Mouse (Mus musculus) lung, embryonic 14.5 days (tissue): ENCODE data around the gene Tbcc. TPM values are rescaled to one million over a fixed set of nuclear protein-coding genes. Genes with fewer than 3 reads are reported as not detected.
"Not testable (repeated sequence)": the region's sequence is repeated elsewhere in the genome, so short reads cannot be mapped to it uniquely, and the experiment has no call there.

ENCODE experiments used
- ATAC-seq: fragments of 200-750 bp; cut with Nextera tagmentation; 2 replicates; pipeline ENCODE4 v1.8.0; 2017; ENCODE audit warnings: mild to moderate bottlenecking, moderate TSS enrichment, moderate library complexity; ENCODE audit not compliant: insufficient read depth
- DNase-seq: peaks from one replicate; pipeline ENCODE4 v3.0.0-alpha.2; 2015
- H3K27ac ChIP-seq: fragments of 300-500 bp; sonication (generic); 2 replicates; pipeline ENCODE4 v1.5.1; 2014; ENCODE audit warnings: low read depth, mild to moderate bottlenecking, moderate library complexity
- H3K27me3 ChIP-seq: fragments of 300-500 bp; sonication (generic); 2 replicates; pipeline ENCODE4 v1.6.1; 2014; ENCODE audit warnings: low read length, control low read depth; ENCODE audit not compliant: insufficient read depth
- H3K36me3 ChIP-seq: fragments of 300-500 bp; sonication (generic); 2 replicates; pipeline ENCODE4 v1.6.1; 2014; ENCODE audit warnings: control low read depth; ENCODE audit not compliant: insufficient read depth
- H3K4me1 ChIP-seq: fragments of 300-500 bp; sonication (generic); 2 replicates; pipeline ENCODE4 v1.6.1; 2014; ENCODE audit warnings: antibody characterized with exemption, control low read depth; ENCODE audit not compliant: insufficient read depth
- H3K4me2 ChIP-seq: fragments of 300-500 bp; sonication (generic); 2 replicates; pipeline ENCODE4 v1.6.1; 2014; ENCODE audit warnings: mild to moderate bottlenecking
- H3K4me3 ChIP-seq: fragments of 300-500 bp; sonication (generic); 2 replicates; pipeline ENCODE4 v1.5.1; 2014; ENCODE audit warnings: low read depth, low read length
- H3K9ac ChIP-seq: fragments of 300-500 bp; sonication (generic); 2 replicates; pipeline ENCODE4 v1.6.1; 2014
- H3K9me3 ChIP-seq: fragments of 300-500 bp; sonication (generic); 2 replicates; pipeline ENCODE4 v1.6.1; 2016; ENCODE audit warnings: low read depth, low read length, control low read depth
- CTCF ChIP-seq: IDR thresholded peaks from 2 replicates; pipeline ENCODE4 v1.5.1; 2016; ENCODE audit warnings: antibody characterized with exemption, low read depth
- WGBS: fragments of 180-500 bp; shearing (Covaris S2); extraction: QIAGEN DNeasy Blood & Tissue Kit; methylation state at CpG from one replicate; pipeline ENCODE4 v1.1.7; 2014; 5-methylcytosine and 5-hydroxymethylcytosine counted together
- polyA plus RNA-seq: library from polyadenylated mRNA; unstranded; fragments of >200 nt; fragmentation: Nextera tagmentation; extraction: Ambion mirVana; gene quantifications from 2 replicates; pipeline ENCODE4 v1.2.1, GENCODE M21; 2014

Gene Tbcc
- polyA plus RNA-seq, result 58.5 and 61.2 TPM in 2 replicates

DNA sequence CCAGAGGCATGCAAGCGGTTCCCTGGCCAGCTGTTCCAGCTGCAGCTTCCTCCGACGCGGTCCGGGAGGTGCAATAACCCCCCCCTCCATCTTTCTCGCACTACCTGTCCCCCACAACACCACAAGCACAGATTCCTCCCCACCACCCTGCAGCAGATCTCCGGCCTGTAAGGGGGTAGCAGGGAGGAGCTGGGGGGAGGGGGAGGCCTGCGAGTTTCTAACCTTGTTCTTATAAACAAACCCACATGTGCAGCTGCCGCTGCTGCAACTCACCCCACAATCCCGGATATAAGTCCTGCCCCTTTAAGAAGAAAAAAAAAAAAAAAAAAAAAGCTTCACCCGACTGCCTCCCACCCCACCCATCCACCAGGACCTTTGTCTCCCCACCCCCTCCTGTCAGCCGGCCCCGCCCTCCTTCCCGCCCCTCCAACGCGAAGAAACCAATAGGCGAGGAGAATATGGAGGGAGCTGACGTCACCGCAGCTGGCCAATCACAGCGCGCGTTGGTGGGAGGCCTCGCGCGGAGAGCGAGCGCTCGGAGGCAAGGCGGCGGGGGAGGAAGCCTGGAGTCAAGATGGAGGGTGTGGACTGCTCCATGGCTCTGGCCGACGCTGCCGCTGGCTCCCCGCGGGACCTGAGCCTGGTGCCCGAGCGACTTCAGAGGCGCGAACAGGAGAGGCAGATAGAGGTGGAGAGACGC lies at the start of gene Tbcc:
Tbcc (plus strand) TSS at position 569 of the 700 bp plus-strand sequence.
- Histone ChIP-seq H3K4me3 (peak within 1 kb of the TSS; percentile 93), H3K27me3 (no peaks in the 10 kb centered on the region), H3K4me1 (peaks cover 17% of the 10 kb centered on the region), H3K4me2 (peak within 1 kb of the TSS; percentile 100), H3K9ac (peak within 1 kb of the TSS; percentile 87), H3K36me3 (peaks cover 13% of the 10 kb centered on the region; the same call in 1 of the 2 replicates), H3K9me3 (no peaks in the 10 kb centered on the region), H3K27ac (peak within 1 kb of the TSS; percentile 98)
- ATAC-seq (peak; percentile 89), DNase-seq (peak; percentile 99)
- WGBS, result under 1% methylated on average over 36 of the region's 40 CpGs
- TF ChIP-seq CTCF, result no peak

DNA sequence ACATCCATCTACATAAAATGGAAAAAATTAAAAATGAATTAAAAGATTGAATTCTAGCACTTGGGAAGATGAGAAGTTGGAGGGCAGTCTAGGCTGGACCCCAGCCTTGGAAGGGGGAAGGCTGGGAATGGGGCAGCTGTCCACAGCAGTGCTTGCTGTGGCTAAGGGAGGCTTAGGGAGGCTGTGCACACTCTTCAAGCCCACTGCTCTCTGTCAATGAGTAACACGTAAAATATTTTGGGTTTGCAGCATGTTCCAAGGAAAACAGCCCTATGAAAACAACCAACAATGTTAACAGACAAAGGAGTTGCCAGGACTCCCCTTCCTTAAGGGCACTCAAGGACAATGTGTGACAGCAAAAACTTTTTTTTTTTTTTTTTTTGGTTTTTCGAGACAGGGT lies 47.5 kb upstream of the Tbcc start:
- 76% methylated on average over 2 of the region's 2 CpGs for WGBS
- no peak for TF ChIP-seq CTCF
- DNase-seq, result no peak
- Histone ChIP-seq H3K4me3 (no peak overlapping the region), H3K36me3 (0 out of 2 replicates have a peak, but pooled peaks cover 3% of the 10 kb centered on the region), H3K9ac (no peak overlapping the region), H3K9me3 (no peaks in the 10 kb centered on the region), H3K27ac (no peak overlapping the region), H3K27me3 (no peaks in the 10 kb centered on the region), H3K4me2 (no peak overlapping the region), H3K4me1 (no peaks in the 10 kb centered on the region)
- ATAC-seq, result no peak

DNA sequence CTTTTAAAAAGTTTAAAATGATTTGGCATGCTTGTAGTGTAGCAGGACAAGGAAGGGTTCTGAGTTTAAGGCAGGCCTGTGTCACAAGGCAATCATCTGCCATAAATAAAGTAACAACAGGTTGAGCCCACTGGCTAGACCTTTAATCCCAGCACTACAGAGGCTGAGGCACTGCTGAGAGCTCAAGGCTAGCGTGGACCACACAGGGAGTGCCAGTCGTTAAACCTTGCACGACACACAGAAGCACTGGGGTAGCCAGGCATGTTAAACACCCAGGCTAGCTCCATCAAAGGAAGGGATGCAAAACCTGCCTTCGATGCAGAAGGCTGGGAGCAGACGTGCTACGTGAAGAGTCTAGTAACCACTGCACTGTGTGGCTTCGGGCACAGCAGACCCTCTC lies 46.8 kb upstream of the Tbcc start:
- Histone ChIP-seq H3K9ac (no peak overlapping the region), H3K27ac (no peak overlapping the region), H3K36me3 (0 out of 2 replicates have a peak, but pooled peaks cover 3% of the 10 kb centered on the region), H3K27me3 (no peaks in the 10 kb centered on the region), H3K4me2 (no peak overlapping the region), H3K4me3 (no peak overlapping the region), H3K4me1 (no peaks in the 10 kb centered on the region), H3K9me3 (no peaks in the 10 kb centered on the region)
- ATAC-seq (no peak), DNase-seq (no peak)
- WGBS, result 77% methylated on average over 7 of the region's 7 CpGs
- TF ChIP-seq CTCF, result no peak

- no peak for DNase-seq
- Histone ChIP-seq H3K27ac (no peak overlapping the region), H3K4me1 (no peaks in the 10 kb centered on the region), H3K4me2 (no peak overlapping the region), H3K36me3 (no peaks in the 10 kb centered on the region), H3K9ac (no peak overlapping the region), H3K9me3 (no peaks in the 10 kb centered on the region), H3K4me3 (no peak overlapping the region), H3K27me3 (no peaks in the 10 kb centered on the region)
- TF ChIP-seq CTCF, result no peak
- 53% methylated on average over 10 of the region's 10 CpGs for WGBS
- ATAC-seq, result no peak
These were observed 45.7 kb upstream of the Tbcc start for GRCm38 (mm10) chr17:46844811-46845210.

DNA sequence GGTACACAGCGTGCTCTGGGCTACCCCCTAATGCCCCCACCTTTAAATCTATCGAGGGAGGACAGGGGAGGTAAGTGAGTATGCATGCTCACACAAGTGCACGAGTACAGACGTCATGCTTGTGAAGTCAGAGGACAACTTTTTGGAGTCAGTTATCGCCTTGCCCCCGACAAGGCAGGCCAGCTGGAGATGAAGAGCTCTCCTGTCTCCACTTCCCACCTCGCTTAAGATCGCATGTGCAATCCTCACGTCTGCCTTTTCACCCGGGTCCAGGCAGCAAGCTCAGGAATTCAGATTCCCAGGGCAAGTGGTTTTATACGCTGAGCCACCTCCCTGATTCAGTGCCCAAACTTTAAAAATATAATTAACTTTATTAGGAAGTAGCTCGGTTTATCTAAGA lies 45.2 kb upstream of the Tbcc start:
- H3K36me3 ChIP-seq, result no peaks in the 10 kb centered on the region
- H3K27me3 ChIP-seq, result no peaks in the 10 kb centered on the region
- H3K4me3 ChIP-seq, result no peak overlapping the region
- H3K27ac ChIP-seq, result no peak overlapping the region
- H3K9ac ChIP-seq, result no peak overlapping the region
- no peaks in the 10 kb centered on the region for H3K9me3 ChIP-seq
- DNase-seq (no peak), ATAC-seq (no peak)
- 59% methylated on average over 12 of the region's 12 CpGs for WGBS
- H3K4me2 ChIP-seq, result no peak overlapping the region
- TF ChIP-seq CTCF, result no peak
- H3K4me1 ChIP-seq, result no peaks in the 10 kb centered on the region

DNA sequence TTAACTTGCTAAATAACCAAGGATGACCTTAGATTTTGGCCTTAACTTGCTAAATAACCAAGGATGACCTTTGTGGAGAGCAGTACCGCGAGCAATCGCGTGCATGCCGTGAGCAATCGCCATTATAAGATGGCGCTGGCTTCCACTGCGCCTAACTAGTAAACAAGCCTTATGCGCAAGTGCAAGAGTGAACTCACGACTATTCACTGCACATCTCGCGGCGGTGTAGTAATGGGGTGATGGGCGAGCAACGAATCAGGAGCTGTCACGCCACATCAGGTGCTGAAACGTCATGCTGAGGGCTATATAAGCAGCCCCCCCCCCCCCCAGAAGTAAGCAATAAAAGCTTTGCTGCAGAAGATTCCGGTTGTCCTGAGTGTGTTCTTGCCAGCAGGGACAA lies 43.9 kb upstream of the Tbcc start:
- DNase-seq, H3K4me1 ChIP-seq, H3K4me3 ChIP-seq, H3K9ac ChIP-seq, H3K27ac ChIP-seq, H3K4me2 ChIP-seq, H3K27me3 ChIP-seq, H3K36me3 ChIP-seq, ATAC-seq, H3K9me3 ChIP-seq: not testable (repeated sequence)
- 94% methylated on average over 18 of the region's 18 CpGs for WGBS

- no peak overlapping the region for H3K27ac ChIP-seq
These were observed 43.3 kb upstream of the Tbcc start for GRCm38 (mm10) chr17:46847206-46847605.

More at GRCm38 (mm10) chr17:46847206-46847605, 43.3 kb upstream of the Tbcc start:
- Histone ChIP-seq H3K4me3 (no peak overlapping the region), H3K4me2 (no peak overlapping the region), H3K36me3 (no peaks in the 10 kb centered on the region), H3K9ac (no peak overlapping the region), H3K27me3 (no peaks in the 10 kb centered on the region), H3K4me1 (no peaks in the 10 kb centered on the region), H3K9me3 (no peaks in the 10 kb centered on the region)
- no peak for TF ChIP-seq CTCF
- DNase-seq, result no peak
- ATAC-seq, result no peak
- 86% methylated on average over 7 of the region's 7 CpGs for WGBS
